Mouse (Mus musculus): Measurements from ENCODE around the gene Stx4a.

- TF ChIP-seq EP300 (IDR thresholded peaks at IDR 0.05) (no peak), CTCF (IDR thresholded peaks at IDR 0.05) (no peak)
Measured at GRCm38 (mm10) chr7:127880431-127880830, 56.3 kb downstream of the Stx4a start.
